Mouse (Mus musculus): ENCODE results near the gene Cartpt.
"Not testable (repeated sequence)": the region's sequence is repeated elsewhere in the genome, so short reads cannot be mapped to it uniquely, and the experiment has no call there.

DNA sequence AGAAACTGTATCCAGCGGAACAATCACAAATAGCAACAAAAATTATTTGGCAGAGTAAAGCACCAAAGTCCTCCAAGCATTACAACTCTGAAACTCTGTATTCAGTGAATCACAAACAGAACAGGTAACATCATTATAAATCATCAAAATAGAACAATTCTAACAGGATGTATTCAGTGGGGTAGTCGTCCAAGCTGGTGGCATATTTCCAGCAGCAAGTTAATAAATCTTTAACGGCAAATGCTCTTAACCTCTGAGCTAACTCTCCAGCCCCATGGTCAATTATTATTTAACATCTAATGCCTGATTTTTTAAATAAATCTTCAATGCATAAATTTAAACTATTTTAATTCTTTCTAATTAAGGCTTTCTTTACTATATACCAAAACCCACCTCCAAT, 48.5 kb downstream of the Cartpt start:
- TF ChIP-seq CTCF (IDR thresholded peaks at IDR 0.05; ENCODE audit: low read depth); EP300 (optimal IDR thresholded peaks at IDR 0.05): not testable (repeated sequence)
